Mouse (Mus musculus) left cerebral cortex, adult 18-20 months (tissue): ENCODE results near the gene Xlr. TPM values are rescaled to one million over a fixed set of nuclear protein-coding genes. Genes with fewer than 3 reads are reported as not detected.
"Not testable (repeated sequence)": the region's sequence is repeated elsewhere in the genome, so short reads cannot be mapped to it uniquely, and the experiment has no call there.

Experiments
- DNase-seq, 2 experiments: peaks; one replicate each; pipeline ENCODE4 v3.0.0; 2021 to 2022; ENCODE audit warnings: low spot score in 2 of 2, mixed read lengths in 1 of 2
- long read RNA-seq, 2 experiments: library from polyadenylated mRNA; stranded (forward); transcript quantifications; one replicate each; pipeline ENCODE4 v2.0.0; 2021
- total RNA-seq, 2 experiments: library from RNA; stranded (reverse); gene quantifications; 2 replicates each; pipeline ENCODE4 v1.2.3; 2021

The Xlr gene
- total RNA-seq, result 1 to 10 TPM; 1.4 to 1.7 TPM
- long read RNA-seq, experiment 1, partial matches to known transcripts, result 1 of 1 reads
- long read RNA-seq, experiment 1, other reads (novel, unspliced or antisense), result 0 of 1 reads
- long read RNA-seq, experiment 2, partial matches to known transcripts, result 0 of 1 reads
- long read RNA-seq, experiment 2, other reads (novel, unspliced or antisense), result 0 of 1 reads

- DNase-seq, result not testable (repeated sequence)
Observed at GRCm38 (mm10) chrX:53797519-53797918, at the start of gene Xlr. Gene Xlr, minus strand, starts transcription at chrX:53797706.

- DNase-seq, result no peak
Observed at GRCm38 (mm10) chrX:53799074-53799473, 1.6 kb upstream of the Xlr start.

GRCm38 (mm10) chrX:53776276-53776675 is 21.2 kb downstream of the Xlr start, which contains the start of gene Zfp36l3:
Gene Zfp36l3, minus strand, starts transcription at chrX:53776394.
- no peak for DNase-seq

DNA sequence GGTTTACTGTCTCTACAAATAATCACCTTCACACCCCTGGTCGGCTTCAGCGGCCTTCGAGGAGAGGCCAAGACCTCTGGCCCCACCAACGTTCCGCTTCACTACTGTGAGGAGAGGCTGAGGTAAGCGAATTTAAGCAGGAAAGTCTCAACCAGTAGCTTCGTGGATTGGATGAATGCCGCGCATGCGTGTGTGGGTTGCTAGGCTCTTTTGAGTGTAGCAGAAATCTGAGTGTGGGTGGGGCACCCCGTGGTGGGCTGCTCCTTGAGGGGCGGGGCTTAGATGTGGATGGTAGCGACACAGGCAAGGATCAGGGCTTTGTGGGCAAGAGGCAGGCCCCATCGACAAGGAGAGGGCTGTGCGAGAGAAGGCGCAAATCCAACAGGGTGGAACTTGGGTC is 39.8 kb downstream of the Xlr start, which contains the start of gene 1700013H16Rik:
Gene 1700013H16Rik (minus strand): TSS at position 96 of the 400 bp plus-strand sequence.
- DNase-seq, result no peak

- DNase-seq, result no peak
Observed at GRCm38 (mm10) chrX:53752851-53753250, 44.7 kb downstream of the Xlr start.

DNA sequence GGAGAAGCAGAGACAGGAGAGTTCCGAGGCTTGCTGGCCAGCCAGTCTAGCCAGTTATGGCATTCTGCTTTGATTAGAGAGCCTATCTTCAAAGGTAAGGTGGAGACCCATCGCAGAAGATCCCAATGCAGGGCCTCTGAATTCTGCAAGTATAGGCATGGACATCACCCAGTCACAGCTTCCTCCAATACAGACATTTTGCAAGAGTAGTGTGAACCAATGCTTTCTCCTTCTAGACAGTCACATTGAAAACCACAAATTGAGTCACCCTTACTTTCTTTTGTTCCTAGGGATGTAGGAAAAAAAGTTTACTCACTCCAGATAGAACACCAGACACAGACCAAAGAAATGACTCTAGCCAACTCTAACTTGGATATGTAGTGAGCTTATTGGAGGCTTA is 68.5 kb downstream of the Xlr start:
- DNase-seq, result no peak

Other genes starting within 250 kb of the Xlr start
- 100 to 1,000 TPM; 282 to 292 TPM for gene Rtl8c, start 189.7 kb downstream of the Xlr start, total RNA-seq
- gene Gm14597, start 188.7 kb downstream of the Xlr start, total RNA-seq, result not detected
- gene Rtl8a, start 154.0 kb downstream of the Xlr start, total RNA-seq, result 100 to 1,000 TPM; 279 to 340 TPM
- 100 to 1,000 TPM; 256 to 258 TPM for gene Rtl8b, start 127.3 kb downstream of the Xlr start, total RNA-seq
- gene 4930502E18Rik, start 72.9 kb downstream of the Xlr start, total RNA-seq, result under 1 TPM in 1 of 2 experiments, not detected in 1; 0.35 TPM
- gene 1700013H16Rik, start 39.9 kb downstream of the Xlr start, total RNA-seq, result not detected
- not detected for gene Zfp36l3, start 21.3 kb downstream of the Xlr start, total RNA-seq